Mouse (Mus musculus) liver, postnatal 0 days (tissue): ENCODE data around the gene Lhx9. TPM values are rescaled to one million over a fixed set of nuclear protein-coding genes. Genes with fewer than 3 reads are reported as not detected.

ENCODE experiments used
- ATAC-seq: fragments of 200-750 bp; cut with Nextera tagmentation; 2 replicates; pipeline ENCODE4 v1.8.0; 2017; ENCODE audit warnings: mild to moderate bottlenecking, moderate library complexity
- DNase-seq: peaks from one replicate; pipeline ENCODE4 v3.0.0-alpha.2; 2016
- H3K27ac ChIP-seq: fragments of 300-500 bp; sonication (generic); 2 replicates; pipeline ENCODE4 v1.5.1; 2014; ENCODE audit warnings: antibody characterized with exemption, moderate library complexity, mild to moderate bottlenecking, low read depth
- H3K27me3 ChIP-seq: fragments of 300-500 bp; sonication (generic); 2 replicates; pipeline ENCODE4 v1.6.1; 2014; ENCODE audit warnings: low read length, control low read depth, mixed read lengths; ENCODE audit not compliant: insufficient read depth
- H3K36me3 ChIP-seq: fragments of 300-500 bp; sonication (generic); replicated peaks from 2 replicates; pipeline ENCODE4 v1.6.1; 2014; ENCODE audit warnings: mild to moderate bottlenecking, control low read depth, low read length, moderate library complexity, mixed read lengths; ENCODE audit not compliant: insufficient read depth
- H3K4me1 ChIP-seq: fragments of 300-500 bp; sonication (generic); 2 replicates; pipeline ENCODE4 v1.6.1; 2014; ENCODE audit warnings: antibody characterized with exemption, mild to moderate bottlenecking, control low read depth; ENCODE audit not compliant: insufficient read depth
- H3K4me2 ChIP-seq: fragments of 300-500 bp; sonication (generic); 2 replicates; pipeline ENCODE4 v1.6.1; 2014; ENCODE audit warnings: low read depth, mild to moderate bottlenecking, low read length, moderate library complexity, mixed read lengths
- H3K4me3 ChIP-seq: fragments of 300-500 bp; sonication (generic); 2 replicates; pipeline ENCODE4 v1.5.1; 2014; ENCODE audit warnings: low read depth, low read length
- H3K9ac ChIP-seq: fragments of 300-500 bp; sonication (generic); replicated peaks from 2 replicates; pipeline ENCODE4 v1.6.1; 2014; ENCODE audit warnings: mild to moderate bottlenecking, moderate library complexity
- H3K9me3 ChIP-seq: fragments of 300-500 bp; sonication (generic); 2 replicates; pipeline ENCODE4 v1.6.1; 2016; ENCODE audit warnings: mild to moderate bottlenecking, control low read depth, low read length, mixed read lengths
- CTCF ChIP-seq: sonication (generic); IDR thresholded peaks from 2 replicates; pipeline ENCODE4 v1.5.1; 2016; ENCODE audit warnings: antibody characterized with exemption, low read depth
- EP300 ChIP-seq: IDR thresholded peaks from 2 replicates; pipeline ENCODE4 v1.6.1; 2016; ENCODE audit warnings: antibody characterized with exemption, low read depth, mild to moderate bottlenecking
- WGBS: fragments of 180-500 bp; shearing (Covaris S2); extraction: QIAGEN DNeasy Blood & Tissue Kit; methylation state at CpG from one replicate; pipeline ENCODE4 v1.1.7; 2014; ENCODE audit not compliant: insufficient replicate concordance; 5-methylcytosine and 5-hydroxymethylcytosine counted together
- polyA plus RNA-seq: library from polyadenylated mRNA; unstranded; fragments of >200 nt; fragmentation: Nextera tagmentation; extraction: Ambion mirVana; gene quantifications from 2 replicates; pipeline ENCODE4 v1.2.1, GENCODE M21; 2015

Gene Lhx9
- polyA plus RNA-seq, 1 experiment from 2014 or later: 0.04 TPM

GRCm38 (mm10) chr1:138822985-138823322, 25.4 kb downstream of the Lhx9 start:
- no peak overlapping the region for H3K4me3 ChIP-seq
- no peaks in the 10 kb centered on the region for H3K9me3 ChIP-seq
- H3K27ac ChIP-seq: no peak overlapping the region
- no peaks in the 10 kb centered on the region for H3K27me3 ChIP-seq
- no peak for TF ChIP-seq EP300
- TF ChIP-seq CTCF: no peak
- no peaks in the 10 kb centered on the region for H3K36me3 ChIP-seq
- H3K4me1 ChIP-seq: no peaks in the 10 kb centered on the region
- no peak for DNase-seq
- no peak for ATAC-seq
- no peak overlapping the region for H3K9ac ChIP-seq
- WGBS: 74% methylated on average over 1 of the region's 1 CpGs
- no peak overlapping the region for H3K4me2 ChIP-seq

GRCm38 (mm10) chr1:138822255-138822984, 26.0 kb downstream of the Lhx9 start:
- no peak overlapping the region for H3K9ac ChIP-seq
- H3K4me2 ChIP-seq: no peak overlapping the region
- DNase-seq (no peak), ATAC-seq (no peak)
- TF ChIP-seq CTCF (no peak), EP300 (no peak)
- no peak overlapping the region for H3K4me3 ChIP-seq
- H3K9me3 ChIP-seq: no peaks in the 10 kb centered on the region
- no peaks in the 10 kb centered on the region for H3K36me3 ChIP-seq
- H3K27me3 ChIP-seq: no peaks in the 10 kb centered on the region
- H3K4me1 ChIP-seq: no peaks in the 10 kb centered on the region
- no peak overlapping the region for H3K27ac ChIP-seq
- 58% methylated on average over 7 of the region's 7 CpGs for WGBS

- 56% methylated on average over 3 of the region's 3 CpGs for WGBS
- H3K27me3 ChIP-seq: no peaks in the 10 kb centered on the region
- DNase-seq (no peak), ATAC-seq (no peak)
- no peak overlapping the region for H3K27ac ChIP-seq
- H3K4me2 ChIP-seq: no peak overlapping the region
- no peaks in the 10 kb centered on the region for H3K4me1 ChIP-seq
- H3K36me3 ChIP-seq: no peaks in the 10 kb centered on the region
- no peak overlapping the region for H3K4me3 ChIP-seq
- no peak for TF ChIP-seq CTCF
- no peak for TF ChIP-seq EP300
- H3K9ac ChIP-seq: no peak overlapping the region
- H3K9me3 ChIP-seq: no peaks in the 10 kb centered on the region
Observed at GRCm38 (mm10) chr1:138801732-138802131, 46.6 kb downstream of the Lhx9 start.

GRCm38 (mm10) chr1:138801296-138801695, 47.1 kb downstream of the Lhx9 start:
- Histone ChIP-seq H3K9me3 (no peaks in the 10 kb centered on the region), H3K27ac (no peak overlapping the region), H3K4me3 (no peak overlapping the region), H3K27me3 (no peaks in the 10 kb centered on the region), H3K9ac (no peak overlapping the region), H3K4me2 (no peak overlapping the region), H3K4me1 (no peaks in the 10 kb centered on the region), H3K36me3 (no peaks in the 10 kb centered on the region)
- WGBS: 60% methylated on average over 3 of the region's 3 CpGs
- DNase-seq: no peak
- no peak for ATAC-seq
- TF ChIP-seq EP300: no peak

- ATAC-seq (no peak), DNase-seq (no peak)
- no peak overlapping the region for H3K4me2 ChIP-seq
- H3K4me1 ChIP-seq: no peaks in the 10 kb centered on the region
- H3K27ac ChIP-seq: no peak overlapping the region
- H3K27me3 ChIP-seq: no peaks in the 10 kb centered on the region
- H3K36me3 ChIP-seq: no peaks in the 10 kb centered on the region
- TF ChIP-seq EP300 (no peak), CTCF (no peak)
- H3K9ac ChIP-seq: no peak overlapping the region
- H3K4me3 ChIP-seq: no peak overlapping the region
- H3K9me3 ChIP-seq: no peaks in the 10 kb centered on the region
Observed at GRCm38 (mm10) chr1:138799692-138800314, 48.6 kb downstream of the Lhx9 start.

GRCm38 (mm10) chr1:138798110-138798509, 50.3 kb downstream of the Lhx9 start:
- Histone ChIP-seq H3K27me3 (no peaks in the 10 kb centered on the region), H3K27ac (no peak overlapping the region), H3K4me2 (no peak overlapping the region), H3K9ac (no peak overlapping the region), H3K9me3 (no peaks in the 10 kb centered on the region), H3K36me3 (no peaks in the 10 kb centered on the region), H3K4me3 (no peak overlapping the region), H3K4me1 (no peaks in the 10 kb centered on the region)
- ATAC-seq (no peak), DNase-seq (no peak)
- TF ChIP-seq EP300 (no peak), CTCF (no peak)
- 75% methylated on average over 5 of the region's 5 CpGs for WGBS
